Comparison of ENCODE assay signal across 12 mouse cellular contexts in the genomic region with DNA sequence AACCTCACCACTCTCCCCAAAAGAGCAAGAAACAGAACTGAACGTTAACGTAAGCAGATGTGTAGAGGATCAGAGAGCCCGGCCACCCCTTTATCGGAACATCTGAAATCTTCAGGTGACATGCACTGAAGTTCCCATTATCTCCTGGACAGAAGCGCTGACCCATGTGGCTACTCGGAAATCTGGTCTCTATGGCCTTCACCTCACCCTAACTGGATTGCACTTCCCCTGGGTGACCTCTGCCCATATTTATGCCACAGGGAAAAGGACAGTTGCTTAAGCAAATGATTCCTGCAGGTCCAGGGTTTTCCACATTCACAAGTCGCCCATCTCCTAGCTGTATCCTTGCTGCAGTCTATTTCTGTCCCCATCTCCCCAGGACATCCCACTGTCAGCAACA.
"Had no signal": no experiment of that assay in that cellular context is flagged by ENCODE, and none has a peak within 500 bp of the region (broad histone marks: within the 10 kb centered on the region; RNA-seq: fewer than 3 reads in every experiment).

No protein-coding gene starts in this region.

- H3K4me3 ChIP-seq: limb, embryonic 15.5 days; midbrain, embryonic 10.5 days; neural tube, embryonic 13.5 days had no signal

- H3K27ac ChIP-seq: limb, embryonic 15.5 days; midbrain, embryonic 10.5 days; neural tube, embryonic 13.5 days had no signal

- H3K9ac ChIP-seq: limb, embryonic 15.5 days; lung, embryonic 14.5 days; neural tube, embryonic 13.5 days had no signal

- H3K36me3 ChIP-seq: limb, embryonic 15.5 days; neural tube, embryonic 13.5 days had no signal

- H3K9me3 ChIP-seq: limb, embryonic 15.5 days; midbrain, embryonic 10.5 days; neural tube, embryonic 13.5 days had no signal

- H3K27me3 ChIP-seq: limb, embryonic 15.5 days; neural tube, embryonic 13.5 days had no signal

- DNase-seq: kidney, postnatal 25 days; lung, embryonic 14.5 days; lung, postnatal 10 days; lung, postnatal 4 days; retina, postnatal 1 day; right cerebral cortex, postnatal 4 days; spleen, adult 18-20 months; thymus, adult 18-20 months; thymus, postnatal 14 days had no signal
